Mouse (Mus musculus): ENCODE results near the gene Tmed6.

DNA sequence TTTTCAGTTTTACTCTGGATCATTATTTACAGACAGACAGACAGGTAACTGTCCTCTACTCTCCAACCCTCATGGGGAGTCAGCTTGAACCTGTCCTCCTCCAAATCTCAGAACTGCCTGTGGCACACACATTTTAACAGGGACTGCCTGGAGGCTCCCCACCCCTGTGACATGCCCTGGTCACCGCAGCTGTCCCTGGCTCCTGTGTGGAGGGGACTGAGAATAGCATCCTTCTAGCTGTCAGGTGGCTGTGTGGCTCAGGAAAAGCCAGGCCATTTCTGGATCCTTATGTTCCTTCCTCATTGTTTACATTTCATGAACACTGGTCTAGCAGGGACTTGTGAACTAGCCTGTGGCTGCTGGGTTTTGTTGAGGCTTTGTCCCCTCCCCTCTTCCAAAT is 8.7 kb upstream of the Tmed6 start:
- TF ChIP-seq CTCF (IDR thresholded peaks at IDR 0.05; ENCODE audit: low read depth, low read length) (no peak), POLR2A (IDR thresholded peaks at IDR 0.05; ENCODE audit: extremely low read depth, insufficient read depth, low read length) (no peak)

Data from liver, adult 2 months (tissue).